Mouse (Mus musculus) liver, embryonic 15.5 days (tissue): ENCODE data around the gene Ubl3. TPM values are rescaled to one million over a fixed set of nuclear protein-coding genes. Genes with fewer than 3 reads are reported as not detected.
A peak's percentile ranks its signal among the peaks of the same experiment; 100 is the strongest.

Experiments
- ATAC-seq: fragments of 200-750 bp; cut with Nextera tagmentation; 2 replicates; pipeline ENCODE4 v1.8.0; 2017; ENCODE audit warnings: moderate number of reproducible peaks, mild to moderate bottlenecking, moderate library complexity; ENCODE audit not compliant: insufficient read depth
- H3K27ac ChIP-seq: fragments of 300-500 bp; sonication (generic); replicated peaks from 2 replicates; pipeline ENCODE4 v1.5.1; 2015; ENCODE audit warnings: mild to moderate bottlenecking, inconsistent platforms
- H3K27me3 ChIP-seq: fragments of 300-500 bp; sonication (generic); 2 replicates; pipeline ENCODE4 v1.6.1; 2015; ENCODE audit warnings: mild to moderate bottlenecking, inconsistent platforms
- H3K36me3 ChIP-seq: fragments of 300-500 bp; sonication (generic); replicated peaks from 2 replicates; pipeline ENCODE4 v1.6.1; 2015; ENCODE audit warnings: moderate library complexity, mild to moderate bottlenecking, inconsistent platforms
- H3K4me1 ChIP-seq: fragments of 300-500 bp; sonication (generic); replicated peaks from 2 replicates; pipeline ENCODE4 v1.6.1; 2015; ENCODE audit warnings: inconsistent platforms
- H3K4me2 ChIP-seq: fragments of 300-500 bp; sonication (generic); 2 replicates; pipeline ENCODE4 v1.6.1; 2015; ENCODE audit warnings: moderate library complexity, mild to moderate bottlenecking, inconsistent platforms
- H3K4me3 ChIP-seq: fragments of 300-500 bp; sonication (generic); replicated peaks from 2 replicates; pipeline ENCODE4 v1.5.1; 2015; ENCODE audit warnings: mild to moderate bottlenecking, inconsistent platforms
- H3K9ac ChIP-seq: fragments of 300-500 bp; sonication (generic); 2 replicates; pipeline ENCODE4 v1.6.1; 2015; ENCODE audit warnings: moderate library complexity, mild to moderate bottlenecking, inconsistent platforms
- H3K9me3 ChIP-seq: fragments of 300-500 bp; sonication (generic); replicated peaks from 2 replicates; pipeline ENCODE4 v1.6.1; 2016; ENCODE audit warnings: inconsistent platforms
- WGBS: fragments of 180-500 bp; shearing (Covaris S2); methylation state at CpG from one replicate; pipeline ENCODE4 v1.1.7; 2015; ENCODE audit warnings: mixed read lengths; ENCODE audit not compliant: insufficient replicate concordance; 5-methylcytosine and 5-hydroxymethylcytosine counted together
- polyA plus RNA-seq: library from polyadenylated mRNA; unstranded; fragments of >200 nt; fragmentation: Nextera tagmentation; extraction: Ambion mirVana; gene quantifications from 2 replicates; pipeline ENCODE4 v1.2.1, GENCODE M21; 2015

Gene Ubl3
- polyA plus RNA-seq, 1 experiment from 2014 or later: 21.1 TPM

GRCm38 (mm10) chr5:148548568-148548967 lies 4.0 kb downstream of the Ubl3 start:
- WGBS: 57% methylated on average over 9 of the region's 9 CpGs
- ATAC-seq: no peak
- H3K4me2 ChIP-seq: peak overlapping the region; percentile 35
- H3K9ac ChIP-seq: no peak overlapping the region
- no peak overlapping the region for H3K27ac ChIP-seq
- H3K4me1 ChIP-seq: peaks cover 50% of the 10 kb centered on the region
- H3K9me3 ChIP-seq: no peaks in the 10 kb centered on the region
- peaks cover 36% of the 10 kb centered on the region for H3K27me3 ChIP-seq
- H3K4me3 ChIP-seq: no peak overlapping the region
- H3K36me3 ChIP-seq: no peaks in the 10 kb centered on the region

DNA sequence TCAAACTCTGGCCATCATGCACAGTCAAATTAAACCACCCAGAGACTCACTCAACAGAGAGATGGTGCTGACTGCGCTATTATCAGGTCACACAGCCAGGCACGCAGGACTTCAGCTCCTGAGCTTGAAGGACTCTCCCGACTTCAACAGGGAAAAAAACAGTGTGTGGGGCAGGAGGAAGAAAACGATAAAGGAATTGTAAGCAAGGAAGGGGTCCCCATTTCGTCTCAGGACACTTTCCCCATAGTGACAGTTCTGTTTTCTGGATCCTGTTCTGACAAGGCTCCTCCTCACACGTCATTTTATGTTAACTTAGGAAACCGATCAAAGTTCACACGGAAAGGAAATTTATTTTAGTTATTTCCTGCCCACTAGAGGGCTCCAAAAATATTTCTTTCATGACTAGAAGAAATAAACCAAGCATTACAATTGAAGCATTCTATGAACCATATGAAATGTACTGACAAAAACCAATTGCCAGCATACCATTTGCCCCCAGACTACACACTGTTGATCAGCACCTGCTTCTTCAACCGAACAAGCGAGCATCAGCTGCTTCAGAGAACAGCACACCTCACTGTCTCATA lies 4.6 kb downstream of the Ubl3 start:
- Histone ChIP-seq H3K27me3 (peaks cover 30% of the 10 kb centered on the region), H3K4me2 (peak overlapping the region; percentile 35), H3K4me3 (no peak overlapping the region), H3K27ac (no peak overlapping the region), H3K9ac (no peak overlapping the region), H3K9me3 (no peaks in the 10 kb centered on the region), H3K36me3 (no peaks in the 10 kb centered on the region), H3K4me1 (peaks cover 49% of the 10 kb centered on the region)
- 26% methylated on average over 10 of the region's 10 CpGs for WGBS
- no peak for ATAC-seq

DNA sequence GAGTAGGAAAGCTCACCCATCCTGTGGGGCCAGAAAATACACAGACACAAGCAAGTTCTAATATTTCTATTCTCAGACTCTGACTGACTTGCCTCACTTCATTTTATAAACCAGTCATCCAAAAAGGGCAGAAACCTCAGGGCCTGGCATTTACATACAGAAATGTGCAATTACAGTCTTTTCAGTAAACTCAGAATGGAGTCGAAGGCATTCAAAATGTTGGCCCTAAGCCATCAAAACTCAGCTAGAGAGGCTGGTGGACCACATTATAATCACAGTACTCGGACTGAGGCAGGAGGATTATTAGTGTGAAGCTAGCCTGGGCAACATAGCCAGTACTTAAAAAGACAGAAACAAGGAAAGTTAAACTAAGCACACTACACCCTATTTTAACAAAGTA lies 5.6 kb downstream of the Ubl3 start:
- H3K4me2 ChIP-seq: no peak overlapping the region
- no peak overlapping the region for H3K27ac ChIP-seq
- H3K27me3 ChIP-seq: peaks cover 20% of the 10 kb centered on the region
- peaks cover 55% of the 10 kb centered on the region for H3K4me1 ChIP-seq
- H3K9me3 ChIP-seq: no peaks in the 10 kb centered on the region
- ATAC-seq: no peak
- 49% methylated on average over 2 of the region's 2 CpGs for WGBS
- no peak overlapping the region for H3K4me3 ChIP-seq
- H3K9ac ChIP-seq: no peak overlapping the region
- H3K36me3 ChIP-seq: no peaks in the 10 kb centered on the region

- 63% methylated on average over 2 of the region's 2 CpGs for WGBS
- no peaks in the 10 kb centered on the region for H3K9me3 ChIP-seq
- ATAC-seq: no peak
- H3K9ac ChIP-seq: no peak overlapping the region
- H3K36me3 ChIP-seq: no peaks in the 10 kb centered on the region
- no peak overlapping the region for H3K4me2 ChIP-seq
- H3K4me3 ChIP-seq: no peak overlapping the region
- no peaks in the 10 kb centered on the region for H3K27me3 ChIP-seq
- H3K4me1 ChIP-seq: peaks cover 44% of the 10 kb centered on the region
- H3K27ac ChIP-seq: no peak overlapping the region
Observed at GRCm38 (mm10) chr5:148544733-148545132, 7.9 kb downstream of the Ubl3 start.

- Histone ChIP-seq H3K9ac (no peak overlapping the region), H3K36me3 (no peaks in the 10 kb centered on the region), H3K27me3 (no peaks in the 10 kb centered on the region), H3K27ac (no peak overlapping the region), H3K4me1 (peaks cover 29% of the 10 kb centered on the region), H3K4me2 (no peak overlapping the region), H3K4me3 (no peak overlapping the region), H3K9me3 (no peaks in the 10 kb centered on the region)
- WGBS: 34% methylated on average over 2 of the region's 2 CpGs
- no peak for ATAC-seq
Observed at GRCm38 (mm10) chr5:148542196-148542595, 10.4 kb downstream of the Ubl3 start.

DNA sequence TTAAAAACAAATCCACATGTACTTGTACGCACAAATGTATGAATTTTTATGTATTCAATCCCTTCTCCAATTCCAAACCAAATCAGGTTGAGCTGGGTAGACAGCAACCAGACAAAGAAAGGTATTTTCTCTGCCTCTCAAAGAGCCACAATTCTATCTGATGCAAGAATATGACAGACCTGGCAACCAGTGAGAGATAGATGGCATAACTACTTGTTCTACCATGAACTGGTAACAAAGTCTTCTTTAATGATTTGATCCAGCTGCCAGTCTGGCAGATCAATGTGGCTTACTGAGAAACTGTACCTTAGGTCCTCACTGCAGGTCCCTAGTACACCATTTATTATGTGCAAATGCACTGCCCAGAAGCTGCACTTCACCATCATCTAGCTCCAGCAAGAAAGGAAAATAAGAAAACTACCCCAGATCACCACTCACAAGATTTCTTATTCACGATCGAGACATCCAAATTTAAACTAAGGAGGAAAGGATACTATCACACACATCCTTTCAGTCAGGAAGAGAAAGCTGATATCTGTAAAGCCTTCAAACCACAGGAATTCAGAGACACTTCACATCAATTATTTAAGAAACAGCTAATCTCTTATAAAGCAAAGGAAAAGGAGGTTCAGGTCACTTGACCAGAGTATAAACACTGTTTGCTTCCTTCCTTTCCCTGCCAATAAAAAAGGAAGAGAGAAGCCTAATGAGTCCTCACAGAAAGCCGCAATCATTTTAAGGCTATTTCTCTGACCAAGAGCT lies 16.7 kb downstream of the Ubl3 start:
- no peak for ATAC-seq
- Histone ChIP-seq H3K9me3 (no peaks in the 10 kb centered on the region), H3K9ac (no peak overlapping the region), H3K27me3 (no peaks in the 10 kb centered on the region), H3K4me1 (peaks cover 14% of the 10 kb centered on the region), H3K27ac (no peak overlapping the region), H3K36me3 (no peaks in the 10 kb centered on the region), H3K4me3 (no peak overlapping the region), H3K4me2 (no peak overlapping the region)
- WGBS: 31% methylated on average over 4 of the region's 4 CpGs

GRCm38 (mm10) chr5:148534644-148535043 lies 17.9 kb downstream of the Ubl3 start:
- Histone ChIP-seq H3K4me3 (no peak overlapping the region), H3K4me2 (no peak overlapping the region), H3K27me3 (no peaks in the 10 kb centered on the region), H3K9me3 (no peaks in the 10 kb centered on the region), H3K27ac (no peak overlapping the region), H3K36me3 (no peaks in the 10 kb centered on the region), H3K9ac (no peak overlapping the region), H3K4me1 (peaks cover 14% of the 10 kb centered on the region)
- ATAC-seq: no peak
- 60% methylated on average over 3 of the region's 3 CpGs for WGBS

DNA sequence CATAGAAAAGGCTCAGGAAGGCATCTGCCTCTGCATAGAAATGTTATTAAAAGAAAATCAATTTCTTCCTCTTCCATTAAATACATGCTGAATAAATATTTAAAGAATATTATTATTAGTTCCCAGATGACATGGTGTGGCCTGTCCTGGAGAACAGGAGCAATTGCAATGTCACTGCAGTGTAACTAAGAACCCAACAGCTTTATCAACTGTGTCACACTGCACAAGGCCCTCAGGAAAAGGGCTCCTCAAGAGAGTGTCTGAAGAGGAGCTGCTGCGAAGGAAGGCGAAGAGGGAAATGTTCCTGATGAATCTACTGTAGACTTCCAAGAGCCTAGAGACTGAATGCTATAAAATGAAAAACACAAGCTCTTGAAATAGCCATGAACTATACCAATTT lies 18.7 kb downstream of the Ubl3 start:
- 43% methylated on average over 2 of the region's 2 CpGs for WGBS
- no peak for ATAC-seq
- Histone ChIP-seq H3K4me3 (no peak overlapping the region), H3K9ac (no peak overlapping the region), H3K27me3 (no peaks in the 10 kb centered on the region), H3K4me2 (no peak overlapping the region), H3K27ac (no peak overlapping the region), H3K36me3 (no peaks in the 10 kb centered on the region), H3K4me1 (peaks cover 14% of the 10 kb centered on the region), H3K9me3 (no peaks in the 10 kb centered on the region)

DNA sequence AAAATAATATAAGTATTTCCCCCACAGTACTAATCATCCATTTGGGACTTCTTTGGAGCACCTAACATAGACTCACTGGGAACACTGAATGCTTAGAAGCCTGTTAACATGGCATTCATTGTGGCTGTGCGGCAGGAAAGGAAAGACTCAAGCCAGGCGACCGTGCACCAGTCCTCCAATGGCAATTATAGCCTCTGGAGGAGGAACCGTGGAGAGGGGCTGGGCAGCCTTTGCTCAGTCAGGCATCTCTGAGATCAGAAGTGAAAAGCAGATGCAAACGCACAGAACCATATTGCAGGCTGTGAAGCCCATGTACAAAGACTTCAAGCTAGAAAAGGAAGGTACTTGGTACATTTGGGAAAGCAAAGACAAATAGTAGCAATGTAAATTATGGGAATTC lies 20.4 kb downstream of the Ubl3 start:
- Histone ChIP-seq H3K9me3 (no peaks in the 10 kb centered on the region), H3K4me3 (no peak overlapping the region), H3K27ac (no peak overlapping the region), H3K4me1 (peaks cover 13% of the 10 kb centered on the region), H3K4me2 (no peak overlapping the region), H3K9ac (no peak overlapping the region), H3K27me3 (no peaks in the 10 kb centered on the region), H3K36me3 (no peaks in the 10 kb centered on the region)
- no peak for ATAC-seq
- WGBS: 52% methylated on average over 5 of the region's 5 CpGs

- Histone ChIP-seq H3K9me3 (no peaks in the 10 kb centered on the region), H3K9ac (no peak overlapping the region), H3K27me3 (no peaks in the 10 kb centered on the region), H3K4me2 (no peak overlapping the region), H3K27ac (no peak overlapping the region), H3K4me3 (no peak overlapping the region), H3K4me1 (peaks cover 15% of the 10 kb centered on the region; the same call in 1 of the 2 replicates), H3K36me3 (no peaks in the 10 kb centered on the region)
- ATAC-seq: no peak
- 31% methylated on average over 6 of the region's 6 CpGs for WGBS
Observed at GRCm38 (mm10) chr5:148527632-148528031, 25.0 kb downstream of the Ubl3 start.

DNA sequence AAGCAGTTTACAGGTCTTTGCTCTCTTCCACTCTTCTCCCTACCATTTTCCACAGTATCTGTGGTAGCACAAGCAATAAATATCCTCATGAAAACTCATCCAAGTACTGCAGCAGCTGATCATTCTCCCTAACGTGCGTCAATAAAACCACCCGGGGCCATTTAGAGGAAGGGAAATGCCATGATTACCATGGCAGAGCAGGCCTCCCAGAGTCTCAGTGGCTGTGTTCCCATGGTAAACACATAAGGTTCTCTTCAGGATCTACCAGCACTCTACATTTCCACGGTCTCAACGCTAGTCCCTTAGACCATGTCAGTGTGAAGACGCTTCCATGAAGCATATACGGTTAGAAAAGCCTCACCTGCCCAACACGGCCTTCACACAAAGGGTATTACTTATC lies 26.0 kb downstream of the Ubl3 start:
- H3K4me1 ChIP-seq: peaks cover 15% of the 10 kb centered on the region; the same call in 1 of the 2 replicates
- H3K27me3 ChIP-seq: no peaks in the 10 kb centered on the region
- H3K36me3 ChIP-seq: no peaks in the 10 kb centered on the region
- no peak overlapping the region for H3K4me2 ChIP-seq
- H3K4me3 ChIP-seq: no peak overlapping the region
- H3K27ac ChIP-seq: no peak overlapping the region
- H3K9me3 ChIP-seq: no peaks in the 10 kb centered on the region
- WGBS: 72% methylated on average over 8 of the region's 8 CpGs
- no peak for ATAC-seq
- H3K9ac ChIP-seq: no peak overlapping the region
